Mouse (Mus musculus): ENCODE data around the gene Aire.

The Aire gene

DNA sequence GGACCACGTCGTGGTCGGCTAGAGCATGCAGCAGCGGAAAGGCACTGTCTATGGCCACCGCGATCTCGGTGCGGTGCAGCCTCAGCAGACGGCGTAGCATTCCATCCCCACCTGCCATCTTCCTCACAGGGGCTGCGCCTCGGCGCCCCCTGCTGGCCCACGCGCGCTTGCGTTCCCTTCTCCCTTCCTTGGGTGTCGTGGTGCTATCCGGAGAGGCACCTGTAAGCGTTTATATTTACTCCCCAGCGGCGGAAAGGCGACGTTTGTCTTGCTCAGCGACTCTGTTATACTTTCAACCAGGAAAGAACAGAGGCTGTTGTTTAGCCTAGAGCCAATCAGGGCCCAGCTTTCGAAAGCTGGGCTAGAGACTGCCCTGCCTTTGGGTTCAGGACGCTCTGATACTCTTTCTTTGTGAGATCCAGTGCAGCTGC lies at the start of gene Aire:
Aire (minus strand) TSS at position 205 of the 431 bp plus-strand sequence.
- DNase-seq = peak; percentile 69 to 75

GRCm38 (mm10) chr10:78092725-78093029 lies 49.3 kb upstream of the Aire start:
- no peak for DNase-seq

DNA sequence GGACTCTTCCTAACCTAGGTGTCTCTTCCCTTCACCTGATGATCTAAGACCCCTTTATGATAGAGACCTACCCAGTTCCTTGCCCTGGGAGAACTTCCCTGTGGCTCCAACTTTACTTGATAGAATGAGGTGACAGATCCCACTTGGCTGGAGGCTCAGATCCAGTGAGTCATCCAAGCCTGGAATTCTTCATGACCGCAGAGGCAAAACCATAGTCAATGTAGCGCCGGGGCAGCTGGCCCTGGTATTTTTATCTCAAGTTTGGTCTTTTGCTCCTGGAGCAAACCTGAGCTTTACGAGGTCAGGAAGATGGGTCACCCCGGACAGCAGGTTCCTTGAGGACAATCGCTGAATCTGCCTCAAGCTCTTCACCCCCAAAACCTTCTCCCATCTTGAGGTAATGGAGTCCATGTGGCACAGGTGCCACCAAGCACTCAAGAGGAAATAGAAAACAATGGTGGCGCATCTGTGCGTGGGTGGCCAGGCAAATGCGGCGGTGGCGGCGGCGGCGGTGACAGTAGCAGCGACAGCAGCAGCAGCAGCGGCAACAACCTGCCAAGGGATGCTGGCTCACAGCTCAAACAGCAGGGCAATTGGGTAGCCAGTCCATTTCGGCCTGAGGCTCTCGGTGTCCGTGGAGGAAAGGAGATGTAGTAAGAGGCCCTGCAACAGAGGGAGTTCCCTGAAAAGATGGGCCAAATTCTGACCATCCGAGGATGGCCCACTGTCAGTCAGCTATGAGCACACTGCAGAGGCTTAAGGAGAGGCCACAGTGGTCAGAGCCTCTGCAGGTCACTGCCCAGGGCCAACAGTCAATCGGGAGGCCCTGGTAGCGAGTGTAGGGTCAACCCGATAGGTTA lies 48.7 kb upstream of the Aire start:
- DNase-seq = no peak

GRCm38 (mm10) chr10:78090706-78091491 lies 47.5 kb upstream of the Aire start:
- no peak for DNase-seq

- DNase-seq = peak in 1 of 2 experiments; percentile 28
Observed at GRCm38 (mm10) chr10:78090246-78090645, 46.8 kb upstream of the Aire start.

DNA sequence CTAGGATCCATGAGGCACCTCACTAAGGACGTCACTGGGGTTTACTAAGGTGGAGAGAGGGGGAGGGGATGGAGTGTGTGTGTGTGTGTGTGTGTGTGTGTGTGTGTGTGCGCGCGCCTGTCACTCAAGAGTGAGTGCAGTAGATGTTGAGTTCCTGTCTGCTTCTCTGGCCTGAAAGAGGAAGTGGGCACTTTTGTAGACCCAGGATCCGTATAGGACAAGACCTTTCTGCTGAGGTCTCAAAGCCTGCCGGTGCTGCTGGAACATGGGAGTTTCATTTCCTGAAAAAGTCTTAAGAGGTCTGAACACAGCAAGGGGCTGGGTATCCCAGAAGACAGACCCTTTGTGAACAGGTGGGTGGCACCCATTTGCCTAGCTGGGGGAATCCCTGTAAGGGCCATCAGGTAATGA lies 43.7 kb upstream of the Aire start:
- DNase-seq = no peak

DNA sequence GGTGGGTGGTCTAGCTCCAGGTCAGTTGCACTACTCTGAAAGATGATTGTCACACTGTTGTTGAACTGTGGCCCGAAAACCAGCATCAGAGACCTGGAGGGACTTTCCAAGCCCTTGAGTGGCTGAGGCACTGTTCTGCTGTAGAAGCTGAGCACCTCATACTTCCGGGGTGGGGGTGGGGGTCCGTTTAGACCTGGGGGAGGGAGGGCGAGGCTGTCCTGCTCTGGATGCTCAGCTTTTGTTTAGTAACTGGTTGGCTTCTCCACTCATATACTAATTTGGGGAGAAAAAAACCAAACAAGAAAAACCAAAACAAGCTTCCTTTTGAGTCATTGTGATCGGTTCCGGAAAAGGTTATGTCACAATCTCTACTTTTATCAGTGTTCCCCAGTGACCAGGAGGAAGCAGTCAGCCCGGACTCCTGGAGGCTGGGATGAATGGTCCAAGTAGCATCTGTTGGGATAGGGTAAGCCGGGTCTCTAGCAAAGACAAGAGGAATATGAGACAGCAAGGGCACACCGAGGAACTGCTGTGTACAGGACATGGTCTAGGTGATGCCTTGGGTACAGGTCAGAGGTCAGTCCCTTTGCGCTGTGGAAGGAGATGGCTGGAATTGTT lies 43.1 kb upstream of the Aire start:
- DNase-seq = no peak

DNA sequence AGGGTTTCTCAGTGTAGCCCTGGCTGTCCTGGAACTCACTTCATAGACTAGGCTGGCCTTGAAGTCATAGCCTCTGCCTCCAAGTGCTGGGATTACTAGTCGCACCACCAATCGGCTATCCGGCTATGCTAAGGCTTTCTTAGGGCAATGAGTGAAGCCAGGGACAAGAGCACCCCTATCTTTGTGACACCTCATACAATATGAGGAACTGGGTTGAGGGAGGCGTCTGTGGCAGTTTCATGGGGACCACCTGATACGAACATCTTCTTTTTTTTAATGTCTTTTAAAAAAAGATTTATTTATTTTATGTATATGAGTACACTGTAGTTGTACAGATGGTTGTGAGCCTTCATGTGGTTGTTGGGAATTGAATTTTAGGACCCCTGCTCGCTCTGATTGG lies 42.3 kb upstream of the Aire start:
- DNase-seq = no peak

DNA sequence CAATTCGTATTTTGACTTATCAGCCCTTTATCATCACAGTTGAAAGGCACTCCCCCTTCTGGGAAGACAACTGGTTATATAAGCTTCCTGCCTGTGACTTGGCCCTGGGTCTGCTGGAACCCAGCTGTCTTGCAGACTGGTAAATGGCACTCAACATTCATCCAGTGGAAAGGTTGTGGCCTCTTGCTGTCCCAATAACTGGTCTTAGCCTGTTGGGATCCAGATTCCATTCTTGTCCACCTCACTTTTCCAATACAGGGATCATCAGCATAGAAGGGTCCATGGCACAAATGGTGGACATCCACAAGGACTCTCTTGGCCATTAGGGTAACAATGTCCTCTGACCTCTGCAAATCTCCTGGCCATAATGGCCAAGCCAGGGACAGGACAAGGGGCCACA lies 40.7 kb upstream of the Aire start:
- no peak for DNase-seq

- no peak for DNase-seq
Observed at GRCm38 (mm10) chr10:78079955-78080591, 36.7 kb upstream of the Aire start.

DNA sequence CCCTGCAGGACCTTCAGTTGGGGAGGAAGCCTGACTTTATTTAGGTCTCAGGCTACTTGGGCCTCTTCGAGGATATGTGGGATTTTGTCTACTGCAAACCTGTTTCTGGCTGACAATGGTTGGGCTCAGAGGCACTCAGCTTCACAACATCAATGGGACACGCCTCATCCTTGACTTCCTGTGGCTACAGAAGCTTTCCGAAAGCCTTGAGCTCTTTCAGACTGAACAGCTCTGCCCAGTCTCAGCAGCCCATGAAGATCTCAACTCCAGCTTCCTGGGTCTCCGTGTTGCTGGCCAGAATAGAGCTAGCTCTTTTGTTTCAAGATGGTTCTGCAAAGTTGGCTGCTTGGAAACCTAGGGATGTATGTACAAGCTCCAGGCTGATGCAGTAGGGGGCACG lies 34.9 kb upstream of the Aire start:
- DNase-seq = no peak

- DNase-seq = no peak
Observed at GRCm38 (mm10) chr10:78077862-78078261, 34.5 kb upstream of the Aire start.

DNA sequence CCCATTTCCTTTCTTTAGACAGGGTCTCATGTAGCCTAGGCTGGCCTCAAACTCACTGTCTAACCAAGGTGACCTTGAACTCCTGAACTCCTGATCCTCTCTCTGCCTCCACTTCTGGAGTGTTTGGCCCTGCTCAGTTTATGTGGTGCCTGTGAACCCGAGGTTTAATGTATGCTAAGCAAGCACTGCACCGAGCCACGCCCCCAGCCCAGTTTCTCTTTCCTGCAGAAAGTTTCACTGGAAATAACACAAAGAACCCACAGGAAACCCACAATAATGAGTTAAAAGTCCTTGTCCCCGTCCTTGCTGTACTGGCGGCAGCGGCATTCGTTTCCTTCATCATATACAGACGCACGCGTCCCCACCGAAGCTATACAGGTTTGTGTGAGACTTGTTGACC lies 31.6 kb upstream of the Aire start:
- no peak for DNase-seq

DNA sequence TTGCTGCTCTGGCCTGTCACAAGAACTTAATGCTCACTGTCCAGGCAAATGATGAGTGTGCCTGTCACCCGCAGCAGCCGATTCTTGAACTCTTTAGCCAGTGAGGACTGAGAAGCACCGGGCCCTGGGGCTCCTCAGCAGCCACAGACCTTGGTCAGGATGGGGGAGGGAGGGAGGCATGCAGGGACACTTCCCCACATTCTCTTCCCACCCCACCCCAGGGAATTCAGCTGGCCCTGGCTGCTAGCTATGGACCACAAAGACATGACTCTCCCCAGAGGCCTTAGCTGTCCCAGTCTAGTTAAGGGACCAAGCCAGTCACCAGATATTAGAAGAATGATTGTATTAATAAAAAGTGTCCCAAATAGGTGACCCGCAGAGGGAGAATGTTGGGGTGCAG lies 30.7 kb upstream of the Aire start:
- DNase-seq = no peak

DNA sequence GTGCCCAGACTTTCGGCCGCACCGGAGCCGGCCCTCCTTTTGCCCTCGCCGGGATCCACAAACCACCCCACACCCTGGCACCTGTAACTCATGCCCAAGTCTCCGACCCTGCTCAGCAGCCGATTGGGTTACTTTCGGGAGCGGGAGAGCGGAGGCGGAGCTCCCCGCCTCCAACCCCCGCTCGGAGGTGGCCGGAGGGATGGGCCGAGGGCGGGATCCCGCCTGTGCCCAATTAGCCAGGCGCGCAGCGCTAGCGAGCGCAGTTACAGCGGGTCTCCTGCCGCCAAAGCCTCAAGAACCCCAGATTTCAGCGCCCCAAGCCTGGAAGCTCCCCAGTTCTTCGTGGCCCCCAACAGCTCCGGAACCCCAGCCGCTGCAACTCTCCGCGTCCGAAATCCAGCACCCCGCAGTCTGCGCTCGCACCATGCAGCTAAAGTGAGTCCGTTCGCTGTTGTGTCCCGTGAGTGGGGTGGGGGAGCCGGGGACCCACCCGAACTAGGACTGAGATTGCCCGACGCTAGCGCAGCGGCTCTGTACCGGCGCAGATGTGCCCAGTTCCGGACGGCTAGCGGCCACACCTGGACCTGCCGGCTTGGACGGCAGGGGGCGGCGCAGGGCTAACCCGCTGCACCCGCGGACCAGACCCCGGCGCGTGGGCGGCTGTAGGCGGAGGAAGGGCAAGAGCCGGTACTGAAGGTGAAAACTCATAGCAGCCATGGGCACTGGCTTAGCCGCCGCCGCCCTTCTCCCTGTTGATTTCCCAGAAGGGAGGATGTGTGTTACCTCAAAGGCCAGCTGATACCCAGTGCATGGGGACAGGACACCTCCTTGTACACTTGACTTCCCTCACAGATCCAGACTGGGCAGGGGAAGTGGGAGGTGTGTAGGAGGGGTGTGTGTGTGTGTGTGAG lies 25.9 kb upstream of the Aire start, which contains the start of gene Icosl:
Icosl (plus strand) TSS at position 202 of the 911 bp plus-strand sequence.
- DNase-seq = peak; percentile 78 to 82

DNA sequence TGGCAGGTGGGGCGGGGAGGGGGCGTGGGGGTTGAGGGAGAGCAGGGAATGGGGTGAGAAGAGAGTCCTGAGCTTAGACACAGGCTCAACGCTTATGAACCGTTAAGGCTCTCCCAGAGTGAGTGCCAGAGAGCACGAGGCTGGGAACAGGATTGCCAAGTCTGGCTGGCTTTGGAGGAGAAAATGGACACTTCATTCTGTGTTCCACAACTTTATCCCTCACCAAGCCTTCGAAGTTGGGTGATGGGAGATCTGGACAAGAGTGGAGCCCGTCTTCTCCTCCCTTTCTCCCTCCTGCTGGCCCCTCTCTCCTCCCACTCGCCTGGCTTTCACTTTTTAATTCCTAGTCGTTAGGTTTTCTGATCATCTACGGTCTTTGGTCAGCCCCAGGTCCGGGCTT lies 25.1 kb upstream of the Aire start:
- DNase-seq = no peak

GRCm38 (mm10) chr10:78067226-78067625 lies 23.8 kb upstream of the Aire start:
- no peak for DNase-seq

DNA sequence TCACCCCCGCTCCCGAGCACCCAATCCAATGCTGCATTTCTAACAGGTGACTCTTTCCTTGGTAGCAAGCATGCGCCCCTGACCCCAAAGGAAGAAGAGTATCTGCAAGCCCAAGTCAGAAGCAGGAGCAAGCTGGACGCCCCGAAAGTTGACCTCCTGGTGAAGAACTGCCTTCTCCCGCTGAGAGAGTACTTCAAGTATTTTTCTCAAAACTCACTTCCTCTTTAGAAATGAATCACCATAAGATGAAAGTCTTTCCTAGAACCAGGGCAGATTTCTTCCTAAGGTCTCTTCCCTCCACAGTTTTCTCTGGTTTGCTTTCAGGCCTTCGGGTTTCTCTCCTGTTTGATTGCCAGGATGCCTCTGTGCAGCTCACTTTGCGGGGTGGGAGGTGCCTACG lies 19.7 kb upstream of the Aire start:
- no peak for DNase-seq

DNA sequence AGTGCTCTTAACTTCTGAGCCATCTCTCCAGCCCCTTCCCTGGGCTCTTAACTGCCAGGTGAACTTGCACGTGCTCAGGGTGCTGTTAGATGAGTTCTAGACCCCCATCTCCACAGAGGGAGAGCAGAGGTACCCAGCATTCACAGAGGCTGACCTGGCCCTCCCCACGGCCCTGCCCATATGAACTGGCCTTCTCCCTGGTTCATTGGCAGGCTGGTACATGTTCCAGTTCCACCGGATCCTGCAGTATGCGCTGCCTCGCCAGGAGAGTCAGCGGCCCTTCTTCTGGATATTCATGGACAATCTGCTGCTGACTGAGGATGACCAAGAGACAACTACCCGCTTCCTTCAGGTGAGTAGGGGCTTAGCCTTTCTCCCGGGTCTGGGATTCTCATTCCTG lies 13.6 kb upstream of the Aire start:
- DNase-seq = no peak

DNA sequence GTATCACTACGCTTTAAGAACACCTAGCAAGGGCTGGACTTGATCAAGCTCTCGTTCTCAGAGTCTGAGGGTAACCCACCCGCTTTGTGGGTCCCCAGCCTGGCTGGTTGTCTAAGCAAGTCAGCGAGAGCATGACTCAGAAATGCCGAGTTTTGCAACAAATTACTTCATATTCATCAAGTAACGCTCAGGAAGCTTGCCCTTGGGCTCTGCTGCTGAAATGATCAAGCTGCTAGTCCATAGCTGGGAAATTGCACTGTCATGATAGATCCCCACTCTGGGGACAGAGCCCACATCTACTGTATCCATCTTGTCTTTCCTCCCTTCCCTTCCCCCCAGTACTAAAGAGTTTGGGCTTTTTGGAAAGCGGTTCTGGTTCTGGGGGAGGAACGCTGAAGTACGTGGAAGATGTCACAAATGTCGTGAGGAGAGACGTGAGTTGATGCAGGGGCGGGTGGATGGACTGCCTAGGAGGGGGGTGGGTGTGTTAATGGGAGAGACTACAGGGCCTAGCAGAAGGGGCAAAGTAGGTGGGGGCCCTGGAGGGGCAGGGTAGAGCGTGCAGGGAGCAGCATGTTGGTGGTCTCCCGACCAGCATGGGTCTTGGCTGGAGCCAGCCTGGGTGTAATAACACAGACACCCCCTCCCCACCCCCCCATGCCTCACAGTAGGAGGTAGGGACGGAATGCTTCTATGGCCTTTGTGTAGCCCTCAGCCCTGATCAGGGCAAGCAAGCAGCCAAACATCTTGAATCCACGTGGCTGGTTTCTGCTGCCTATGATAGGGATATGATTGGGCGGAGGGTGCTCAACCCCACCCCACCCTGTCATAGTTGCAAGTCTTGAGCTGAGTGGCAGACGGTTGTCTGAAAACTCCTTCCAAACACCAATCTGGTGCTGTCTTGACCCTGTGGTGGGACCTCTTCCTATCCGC lies 11.5 kb upstream of the Aire start:
- DNase-seq = no peak

DNA sequence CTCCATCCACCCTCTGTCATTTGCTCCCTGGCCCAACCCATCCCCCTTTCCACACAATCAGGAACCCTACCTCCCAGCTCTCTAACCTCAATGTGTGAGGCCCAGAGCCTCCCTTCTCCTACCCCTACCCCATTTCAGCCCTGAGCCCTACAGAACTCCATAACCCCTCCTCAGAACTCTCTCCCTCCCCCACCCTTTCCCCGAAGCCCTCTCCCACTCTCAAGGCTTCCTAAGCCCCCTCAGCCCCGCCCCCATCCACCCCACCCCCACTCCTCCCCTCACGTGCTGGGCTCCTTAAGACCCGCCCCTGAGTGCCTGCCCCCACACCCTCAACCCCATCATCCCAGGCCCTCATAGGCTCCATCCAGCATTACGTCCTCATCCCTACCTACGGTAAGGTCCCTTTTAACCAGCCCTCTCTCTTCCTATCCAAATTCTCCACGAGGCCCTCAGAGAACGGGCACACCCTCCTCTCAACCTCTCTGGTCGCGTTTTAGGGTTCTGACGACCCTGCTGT lies 6.2 kb upstream of the Aire start:
- DNase-seq = no peak

Measured in cerebellum, postnatal 14 days (tissue).